Mouse (Mus musculus) embryonic facial prominence, embryonic 14.5 days (tissue): ENCODE data around the gene Gm21970. TPM values are rescaled to one million over a fixed set of nuclear protein-coding genes. Genes with fewer than 3 reads are reported as not detected.

Source experiments
- ATAC-seq: fragments of 200-750 bp; cut with Nextera tagmentation; 2 replicates; pipeline ENCODE4 v1.8.0; 2017; ENCODE audit warnings: low read depth, moderate number of reproducible peaks, moderate TSS enrichment
- DNase-seq: peaks from one replicate; pipeline ENCODE4 v3.0.0-alpha.2; 2015; ENCODE audit warnings: low spot score
- H3K27ac ChIP-seq: fragments of 300-500 bp; sonication (generic); replicated peaks from 2 replicates; pipeline ENCODE4 v1.5.1; 2014; ENCODE audit warnings: low read depth, mild to moderate bottlenecking, low read length, moderate library complexity
- H3K27me3 ChIP-seq: fragments of 300-500 bp; sonication (generic); replicated peaks from 2 replicates; pipeline ENCODE4 v1.6.1; 2014; ENCODE audit warnings: low read length; ENCODE audit not compliant: control insufficient read depth, insufficient read depth
- H3K36me3 ChIP-seq: fragments of 300-500 bp; sonication (generic); 2 replicates; pipeline ENCODE4 v1.6.1; 2014; ENCODE audit warnings: low read length, mixed read lengths; ENCODE audit not compliant: control insufficient read depth, insufficient read depth
- H3K4me1 ChIP-seq: fragments of 300-500 bp; sonication (generic); 2 replicates; pipeline ENCODE4 v1.6.1; 2014; ENCODE audit warnings: antibody characterized with exemption, low read length; ENCODE audit not compliant: control insufficient read depth, insufficient read depth
- H3K4me2 ChIP-seq: fragments of 300-500 bp; sonication (generic); 2 replicates; pipeline ENCODE4 v1.6.1; 2014; ENCODE audit warnings: low read depth, mild to moderate bottlenecking, low read length, moderate library complexity, mixed read lengths
- H3K4me3 ChIP-seq: fragments of 300-500 bp; sonication (generic); 2 replicates; pipeline ENCODE4 v1.5.1; 2014; ENCODE audit warnings: low read depth, mild to moderate bottlenecking, low read length
- H3K9ac ChIP-seq: fragments of 300-500 bp; sonication (generic); 2 replicates; pipeline ENCODE4 v1.6.1; 2014; ENCODE audit warnings: low read depth, mild to moderate bottlenecking, low read length, moderate library complexity, mixed read lengths
- H3K9me3 ChIP-seq: fragments of 300-500 bp; sonication (generic); 2 replicates; pipeline ENCODE4 v1.6.1; 2016; ENCODE audit warnings: low read length; ENCODE audit not compliant: control insufficient read depth
- WGBS: fragments of 180-500 bp; shearing (Covaris S2); extraction: QIAGEN DNeasy Blood & Tissue Kit; methylation state at CpG from one replicate; pipeline ENCODE4 v1.1.7; 2014; 5-methylcytosine and 5-hydroxymethylcytosine counted together
- polyA plus RNA-seq: library from polyadenylated mRNA; unstranded; fragments of >200 nt; fragmentation: Nextera tagmentation; extraction: Ambion mirVana; gene quantifications from 2 replicates; pipeline ENCODE4 v1.2.1, GENCODE M21; 2014

The Gm21970 gene
- polyA plus RNA-seq, 1 experiment from 2014 or later: not detected

GRCm38 (mm10) chr16:91444847-91445246 is 53.3 kb downstream of the Gm21970 start:
- no peak overlapping the region for H3K4me3 ChIP-seq
- no peaks in the 10 kb centered on the region for H3K9me3 ChIP-seq
- H3K4me1 ChIP-seq: peaks cover 8% of the 10 kb centered on the region; the same call in 1 of the 2 replicates
- ATAC-seq: no peak
- no peak overlapping the region for H3K4me2 ChIP-seq
- H3K27me3 ChIP-seq: no peaks in the 10 kb centered on the region
- no peak overlapping the region for H3K27ac ChIP-seq
- H3K9ac ChIP-seq: no peak overlapping the region
- WGBS: 90% methylated on average over 4 of the region's 4 CpGs
- no peaks in the 10 kb centered on the region for H3K36me3 ChIP-seq
- DNase-seq: no peak

- Histone ChIP-seq H3K27me3 (no peaks in the 10 kb centered on the region), H3K36me3 (no peaks in the 10 kb centered on the region), H3K27ac (no peak overlapping the region), H3K9me3 (no peaks in the 10 kb centered on the region), H3K4me1 (peaks cover 8% of the 10 kb centered on the region; the same call in 1 of the 2 replicates), H3K4me2 (no peak overlapping the region), H3K9ac (no peak overlapping the region), H3K4me3 (no peak overlapping the region)
- 79% methylated on average over 5 of the region's 5 CpGs for WGBS
- DNase-seq (no peak), ATAC-seq (no peak)
These were observed 54.0 kb downstream of the Gm21970 start for GRCm38 (mm10) chr16:91445566-91445965.

- Histone ChIP-seq H3K9ac (no peak overlapping the region), H3K4me2 (no peak overlapping the region), H3K27me3 (no peaks in the 10 kb centered on the region), H3K4me1 (0 out of 2 replicates have a peak, but pooled peaks cover 8% of the 10 kb centered on the region), H3K36me3 (no peaks in the 10 kb centered on the region), H3K4me3 (no peak overlapping the region), H3K27ac (peak overlapping the region; percentile 29; the same call in 1 of the 2 replicates), H3K9me3 (no peaks in the 10 kb centered on the region)
- no peak for ATAC-seq
- DNase-seq: no peak
- WGBS: 55% methylated on average over 8 of the region's 8 CpGs
These were observed 55.4 kb downstream of the Gm21970 start for GRCm38 (mm10) chr16:91446778-91447511.

GRCm38 (mm10) chr16:91447512-91447900 is 56.0 kb downstream of the Gm21970 start:
- Histone ChIP-seq H3K36me3 (no peaks in the 10 kb centered on the region), H3K9me3 (no peaks in the 10 kb centered on the region), H3K4me3 (no peak overlapping the region), H3K27ac (no peak overlapping the region), H3K9ac (no peak overlapping the region), H3K4me1 (0 out of 2 replicates have a peak, but pooled peaks cover 8% of the 10 kb centered on the region), H3K4me2 (no peak overlapping the region), H3K27me3 (no peaks in the 10 kb centered on the region)
- peak; percentile 79 for ATAC-seq
- peak; percentile 64 for DNase-seq
- 67% methylated on average over 6 of the region's 6 CpGs for WGBS

GRCm38 (mm10) chr16:91448088-91448487 is 56.6 kb downstream of the Gm21970 start:
- Histone ChIP-seq H3K4me2 (no peak overlapping the region), H3K27ac (no peak overlapping the region), H3K36me3 (no peaks in the 10 kb centered on the region), H3K9ac (no peak overlapping the region), H3K9me3 (no peaks in the 10 kb centered on the region), H3K4me3 (no peak overlapping the region), H3K27me3 (no peaks in the 10 kb centered on the region), H3K4me1 (0 out of 2 replicates have a peak, but pooled peaks cover 8% of the 10 kb centered on the region)
- ATAC-seq: no peak
- no peak for DNase-seq
- 92% methylated on average over 5 of the region's 5 CpGs for WGBS

- no peak overlapping the region for H3K27ac ChIP-seq
- no peak overlapping the region for H3K4me3 ChIP-seq
- WGBS: 82% methylated on average over 7 of the region's 7 CpGs
- H3K4me1 ChIP-seq: 0 out of 2 replicates have a peak, but pooled peaks cover 8% of the 10 kb centered on the region
- ATAC-seq (no peak), DNase-seq (no peak)
- H3K9ac ChIP-seq: no peak overlapping the region
- H3K9me3 ChIP-seq: no peaks in the 10 kb centered on the region
- H3K4me2 ChIP-seq: no peak overlapping the region
- H3K27me3 ChIP-seq: no peaks in the 10 kb centered on the region
- H3K36me3 ChIP-seq: no peaks in the 10 kb centered on the region
These were observed 57.4 kb downstream of the Gm21970 start for GRCm38 (mm10) chr16:91448895-91449294.

GRCm38 (mm10) chr16:91450137-91451064 is 58.9 kb downstream of the Gm21970 start:
- H3K27ac ChIP-seq: no peak overlapping the region
- no peaks in the 10 kb centered on the region for H3K9me3 ChIP-seq
- H3K36me3 ChIP-seq: no peaks in the 10 kb centered on the region
- DNase-seq (no peak), ATAC-seq (no peak)
- 0 out of 2 replicates have a peak, but pooled peaks cover 8% of the 10 kb centered on the region for H3K4me1 ChIP-seq
- H3K27me3 ChIP-seq: no peaks in the 10 kb centered on the region
- H3K4me3 ChIP-seq: no peak overlapping the region
- no peak overlapping the region for H3K9ac ChIP-seq
- no peak overlapping the region for H3K4me2 ChIP-seq
- WGBS: 84% methylated on average over 12 of the region's 12 CpGs

- Histone ChIP-seq H3K9me3 (no peaks in the 10 kb centered on the region), H3K27me3 (no peaks in the 10 kb centered on the region), H3K36me3 (no peaks in the 10 kb centered on the region), H3K4me2 (no peak overlapping the region), H3K27ac (no peak overlapping the region; the same call in 1 of the 2 replicates), H3K4me1 (0 out of 2 replicates have a peak, but pooled peaks cover 6% of the 10 kb centered on the region), H3K9ac (no peak overlapping the region), H3K4me3 (no peak overlapping the region)
- ATAC-seq (no peak), DNase-seq (no peak)
- 89% methylated on average over 2 of the region's 2 CpGs for WGBS
These were observed 60.4 kb downstream of the Gm21970 start for GRCm38 (mm10) chr16:91451949-91452348.
